Mouse (Mus musculus) thymus, postnatal 4 days (tissue): ENCODE data around the gene Nfib.

Experiments
- DNase-seq: peaks from one replicate; pipeline ENCODE4 v3.0.0; 2021

Gene Nfib

DNA sequence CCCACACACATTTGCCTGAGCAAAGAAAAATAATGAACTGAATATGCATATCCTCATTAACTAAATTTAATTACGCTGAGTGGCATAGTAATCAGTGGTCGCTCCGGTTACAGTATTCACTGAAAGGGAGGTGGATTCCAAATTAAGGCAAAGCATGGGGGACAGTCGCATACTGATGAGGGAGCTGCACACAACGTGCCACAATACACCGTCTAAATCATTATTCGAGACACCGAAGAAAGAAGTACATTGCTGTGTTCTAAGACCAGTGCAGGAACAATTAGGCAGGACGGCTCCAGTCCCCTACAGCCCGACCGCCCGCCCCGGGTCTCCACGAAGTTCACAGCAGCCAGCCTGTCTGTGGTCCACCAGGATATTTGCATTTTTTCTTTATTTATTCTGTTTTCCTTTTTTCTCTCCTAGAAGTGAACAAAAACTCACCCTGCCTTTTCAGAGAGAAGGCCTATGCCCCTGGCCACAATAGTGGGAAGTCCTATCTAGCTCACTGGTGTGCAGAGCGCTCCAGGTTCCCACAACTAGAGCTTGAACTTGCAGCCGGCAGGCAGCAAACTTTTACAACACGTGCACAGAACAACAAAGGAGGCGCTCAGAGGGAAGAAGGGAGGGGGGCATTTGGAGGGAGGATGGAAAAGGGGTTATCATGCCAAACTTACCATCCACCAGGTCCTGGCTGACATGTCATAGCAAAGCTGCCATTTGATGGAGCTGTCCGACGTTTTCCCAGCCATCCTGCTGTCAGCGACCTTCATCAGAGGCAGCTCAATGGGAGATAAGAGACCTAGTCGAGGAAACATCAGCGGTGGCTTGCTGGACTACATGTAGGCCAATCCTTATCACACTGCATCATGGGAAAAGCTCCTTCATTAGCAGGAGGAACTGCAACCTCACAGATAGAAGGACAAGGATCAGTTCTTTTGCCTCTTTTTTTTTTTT, at the start of gene Nfib:
Gene Nfib, minus strand, starts transcription at position 910 of the 954 bp plus-strand sequence.
- no peak for DNase-seq

DNA sequence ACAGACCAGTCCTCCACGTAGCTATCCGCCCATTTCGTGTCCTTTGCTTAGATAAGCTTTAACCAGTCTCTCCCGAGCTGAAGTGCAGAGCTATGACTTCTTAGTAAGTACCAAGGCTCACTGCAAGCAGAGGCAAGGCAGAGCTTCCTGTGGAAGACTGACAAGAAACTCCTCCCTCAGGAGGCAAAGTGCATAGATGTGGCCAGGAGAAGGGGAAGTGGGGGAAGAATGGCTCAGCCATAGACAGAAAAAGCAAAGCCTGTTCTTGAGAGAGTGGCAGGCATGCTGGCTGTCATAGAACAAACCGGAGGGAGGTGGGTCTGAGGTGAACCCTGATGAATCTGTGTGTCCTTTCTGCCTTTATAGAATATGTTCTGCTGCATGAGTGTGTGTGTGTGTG, 30.2 kb upstream of the Nfib start:
- no peak for DNase-seq

DNA sequence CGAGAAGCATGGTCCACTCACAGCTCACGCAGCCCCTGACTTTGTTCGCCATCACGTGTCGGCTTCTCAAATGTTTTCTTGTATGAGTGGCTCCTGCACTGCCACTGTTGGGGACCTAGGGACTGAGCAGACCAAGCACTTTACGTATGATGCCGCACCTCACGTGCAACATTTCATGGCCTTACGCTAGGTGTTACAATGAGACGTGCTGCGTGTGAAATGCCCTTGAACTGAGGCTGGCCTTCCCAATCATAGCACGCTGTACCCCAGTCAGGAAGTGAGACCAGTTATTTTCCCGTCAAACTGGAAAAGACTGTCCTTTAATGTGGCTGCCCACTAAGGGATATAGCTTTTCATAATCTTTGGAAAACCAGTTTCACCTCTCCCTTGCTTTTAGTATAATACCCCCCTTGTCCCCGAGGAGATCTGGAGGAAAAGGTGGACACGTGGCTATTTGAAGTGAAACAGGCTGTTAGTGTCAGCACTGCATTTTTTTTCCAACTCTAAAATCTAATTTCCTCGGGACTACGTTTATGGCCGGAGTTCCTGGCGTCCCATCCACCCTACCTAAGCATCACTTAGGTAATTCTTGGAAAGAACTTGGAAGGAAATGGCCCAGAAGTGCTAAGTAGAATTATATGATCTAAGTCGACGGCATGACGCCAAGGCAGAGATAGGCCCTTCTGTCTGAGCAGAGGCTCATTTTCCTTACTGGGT, 29.4 kb upstream of the Nfib start:
- no peak for DNase-seq

DNA sequence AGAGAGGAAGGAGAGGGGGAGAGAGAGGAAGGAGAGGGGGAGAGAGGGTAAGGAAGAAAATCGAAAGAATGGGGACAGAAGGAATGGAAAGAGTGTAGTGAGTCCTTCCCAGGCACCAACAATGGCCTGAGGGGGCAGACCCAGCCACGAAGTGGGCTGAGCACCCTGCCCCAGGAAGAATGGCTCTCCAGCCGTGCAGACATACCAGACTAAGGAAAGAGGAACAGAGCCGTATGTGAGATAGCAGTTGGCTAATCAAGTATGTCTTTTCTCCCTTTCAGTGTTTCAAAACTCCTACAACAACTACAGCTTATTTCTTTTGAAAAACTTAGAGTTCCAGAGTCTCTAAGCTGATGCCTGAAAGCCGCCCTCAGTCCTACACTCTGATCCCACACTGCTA, 28.8 kb upstream of the Nfib start:
- DNase-seq: no peak

DNA sequence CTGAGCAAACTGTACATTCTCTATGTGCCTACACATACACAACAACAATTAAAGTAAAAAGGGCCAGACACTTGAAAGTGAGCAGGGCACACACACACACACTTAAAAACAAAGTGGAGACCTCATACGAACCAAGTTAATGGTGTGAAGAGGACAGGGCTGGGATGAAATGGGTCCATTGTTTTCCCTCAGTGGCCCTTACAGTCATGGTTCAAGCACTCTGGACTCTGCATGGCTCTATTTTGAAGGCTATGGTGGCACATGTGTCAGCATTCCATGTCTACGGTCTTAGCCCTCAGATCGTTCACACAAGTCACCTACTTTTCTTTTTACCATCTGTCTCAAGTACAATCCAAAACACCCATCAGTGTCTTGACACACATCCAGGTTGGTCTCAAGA, 28.1 kb upstream of the Nfib start:
- DNase-seq: no peak

DNA sequence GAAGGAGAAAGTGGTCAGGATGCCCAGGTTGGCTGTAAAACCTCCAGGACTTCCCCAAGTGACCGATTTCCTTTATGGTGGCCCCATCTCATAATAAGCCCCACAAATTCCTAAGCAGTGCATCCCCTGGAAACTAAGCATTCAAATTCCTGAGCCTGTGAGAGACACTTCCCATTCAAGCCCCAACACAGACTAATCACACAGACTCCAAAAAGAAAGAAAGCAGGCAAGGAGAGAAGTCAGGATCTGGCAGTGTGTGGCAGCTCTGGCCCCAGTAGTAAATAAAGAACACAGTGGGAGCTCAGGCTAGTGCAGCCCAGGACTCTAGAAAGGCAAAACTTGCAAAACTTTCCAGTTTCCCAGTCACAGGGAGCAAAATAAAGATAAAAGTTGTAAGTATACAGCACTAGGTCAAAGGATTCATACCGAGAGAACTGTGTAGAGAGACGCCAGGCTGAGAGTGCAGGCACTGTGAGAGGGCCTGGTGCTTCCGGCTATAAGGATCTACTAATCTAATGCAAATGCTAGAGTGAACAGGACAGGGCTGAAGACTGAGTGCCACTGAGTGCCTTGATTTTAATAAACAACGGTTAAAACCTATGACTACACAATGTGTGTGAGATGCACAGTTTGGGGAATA, 24.8 kb upstream of the Nfib start:
- DNase-seq: no peak

DNA sequence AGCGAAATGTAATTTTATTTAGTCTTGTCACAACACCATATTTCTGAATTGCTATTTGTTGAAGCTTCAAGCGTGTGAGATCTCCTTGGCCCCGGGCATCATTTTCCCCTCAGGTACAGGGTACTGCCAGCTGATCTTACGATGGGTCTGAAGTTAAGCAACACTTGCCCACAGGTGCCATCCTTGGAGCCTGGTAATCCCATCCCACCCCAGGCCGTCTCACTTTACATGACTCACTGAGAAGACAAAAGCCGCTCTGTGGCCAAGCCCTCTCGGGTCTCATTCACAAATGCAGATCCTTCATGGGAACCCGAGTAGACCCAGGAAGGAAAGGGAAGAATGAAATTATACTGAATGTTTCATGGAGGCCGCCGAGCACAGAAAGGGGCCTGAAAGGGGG, 18.5 kb upstream of the Nfib start:
- DNase-seq: no peak

DNA sequence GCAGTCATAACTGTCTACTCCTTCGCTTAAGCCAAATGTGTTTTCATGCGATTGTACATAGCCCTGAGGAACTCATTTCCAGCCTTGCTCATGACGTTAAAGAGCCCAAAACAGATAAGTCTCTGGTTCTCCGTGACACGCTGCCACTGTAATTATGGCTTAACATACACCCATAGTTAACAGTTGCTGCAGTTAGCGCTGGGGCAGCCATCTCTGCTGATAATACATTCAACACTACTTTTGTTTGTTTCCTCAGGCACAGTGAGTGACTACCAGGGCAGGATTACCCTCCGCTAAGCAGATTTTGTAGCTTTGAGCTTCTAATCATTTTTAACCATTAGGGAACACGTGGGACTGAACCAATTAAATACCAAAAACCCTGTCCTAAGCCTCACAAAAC, 17.5 kb upstream of the Nfib start:
- no peak for DNase-seq

DNA sequence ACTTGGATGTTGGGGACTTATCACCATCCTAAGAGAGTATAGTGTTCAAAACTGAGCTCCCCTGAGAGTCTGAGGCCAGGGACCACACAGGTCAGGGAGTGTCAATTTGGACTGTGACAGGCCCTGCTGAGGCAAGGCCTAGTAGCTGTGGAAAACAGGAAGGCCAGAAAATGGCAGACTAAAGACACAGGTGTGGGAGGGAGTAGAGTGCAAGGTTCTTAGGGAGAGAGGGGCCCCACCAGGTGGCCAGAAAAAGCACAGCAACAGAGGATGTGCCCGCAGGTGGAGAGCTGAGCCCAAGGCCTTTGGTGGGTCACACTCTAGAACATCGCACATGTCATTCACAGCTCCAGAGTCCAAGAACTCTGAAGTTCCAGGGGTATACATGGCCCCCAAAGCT, 10.3 kb upstream of the Nfib start:
- no peak for DNase-seq

DNA sequence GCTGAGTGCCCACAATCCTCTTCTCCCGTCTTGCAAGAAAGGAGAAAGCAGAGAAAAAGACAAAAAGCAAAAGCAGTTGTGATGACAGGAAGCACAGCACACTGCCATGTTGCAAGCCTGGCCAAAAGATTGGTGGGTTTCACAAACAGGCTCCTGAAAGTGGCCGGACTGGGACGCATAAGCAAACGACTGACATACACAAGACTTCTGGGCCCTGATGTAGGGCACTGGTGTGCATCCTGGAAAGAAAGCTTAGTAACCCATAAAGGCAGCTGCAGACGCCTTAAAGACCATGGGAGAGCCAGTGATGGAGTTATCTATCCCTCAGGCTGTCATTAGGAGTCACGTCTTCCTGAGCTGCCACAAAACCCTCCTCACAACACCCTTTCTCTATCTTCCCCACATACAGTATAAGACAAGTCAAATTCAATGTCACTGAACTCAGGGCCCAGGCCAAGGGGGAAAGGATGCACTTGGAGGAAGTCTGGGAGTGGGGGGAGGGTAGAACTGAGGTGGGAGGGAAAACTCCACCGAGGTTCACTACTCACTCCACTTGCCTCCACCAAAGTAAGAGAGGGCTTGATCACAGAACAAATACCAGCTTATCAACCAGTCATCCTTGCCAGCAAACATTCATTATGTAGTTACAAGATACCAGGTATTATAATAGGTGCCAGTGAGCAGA, 6.2 kb upstream of the Nfib start:
- DNase-seq: no peak

DNA sequence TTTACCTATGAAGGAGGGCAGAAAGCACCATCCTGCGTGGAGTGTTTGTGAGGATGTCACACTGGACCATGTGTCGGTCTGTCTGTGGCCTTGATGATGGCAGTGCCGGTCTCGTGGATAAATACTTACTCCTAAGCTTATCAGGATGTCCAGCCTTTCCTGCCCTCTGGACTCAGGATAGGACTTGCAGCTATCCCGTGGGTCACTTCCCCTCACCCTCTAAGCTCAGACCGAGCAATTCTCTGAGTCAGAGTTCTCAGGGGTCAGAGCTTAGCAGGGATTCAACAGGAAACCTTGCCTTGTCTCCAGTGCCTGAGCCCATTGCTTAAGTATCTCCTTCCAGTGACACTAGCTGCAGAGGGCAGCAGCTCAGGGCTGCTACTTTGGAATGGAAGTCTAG, 4.1 kb upstream of the Nfib start:
- no peak for DNase-seq

DNA sequence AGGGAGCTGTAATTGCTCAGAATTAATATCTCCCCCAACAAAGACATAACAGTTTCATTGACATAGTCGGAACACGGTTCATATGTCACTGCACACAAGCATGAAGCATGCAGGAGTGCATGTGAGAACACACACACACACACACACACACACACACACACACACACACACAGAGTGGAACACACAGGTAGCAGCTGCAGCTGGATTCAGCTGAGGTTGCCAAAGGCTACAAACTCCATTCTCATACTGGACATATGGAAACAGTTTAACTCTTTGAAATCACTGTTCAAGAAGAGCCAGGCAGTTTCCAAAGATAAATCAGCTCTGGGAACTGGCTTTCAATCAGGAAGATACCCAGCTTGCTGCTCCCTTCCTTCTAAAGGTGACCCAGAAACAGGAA, 462 bp upstream of the Nfib start:
- no peak for DNase-seq

DNA sequence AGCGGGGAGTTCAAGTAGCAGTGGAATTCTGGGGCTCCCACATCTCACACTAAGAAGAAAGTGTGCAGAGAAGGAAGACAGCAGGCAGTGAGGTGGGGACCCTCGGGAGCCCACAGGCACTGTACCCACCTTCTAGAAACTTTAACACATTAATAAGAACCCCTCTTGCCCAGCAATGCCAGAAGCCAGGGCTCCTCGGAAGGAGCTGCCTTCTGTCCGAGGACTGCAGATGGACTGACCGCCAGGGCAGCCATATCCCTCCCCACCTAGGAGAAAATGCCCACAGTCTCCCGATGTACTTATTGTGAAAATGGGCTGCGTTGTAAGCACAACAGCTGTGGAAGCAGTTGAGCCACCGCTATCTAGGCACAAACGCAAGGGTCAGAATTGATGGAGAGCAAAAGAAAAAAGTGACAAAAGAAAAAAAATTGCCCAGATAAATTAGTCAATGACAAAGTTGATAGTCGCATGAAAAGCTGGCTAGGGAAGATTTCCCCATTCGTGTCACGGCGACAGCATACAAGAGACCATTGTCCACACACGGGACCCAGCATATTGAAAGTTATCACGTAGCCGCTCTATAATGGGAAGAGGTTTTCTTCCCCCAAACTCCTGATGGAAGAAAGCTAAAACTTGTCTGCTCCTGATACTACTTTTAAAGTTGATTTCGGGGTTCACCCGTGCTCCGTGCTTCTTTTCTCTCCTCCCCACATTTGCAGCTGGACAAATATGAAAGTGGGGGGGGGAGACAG, 1.3 kb downstream of the Nfib start:
- DNase-seq: no peak

DNA sequence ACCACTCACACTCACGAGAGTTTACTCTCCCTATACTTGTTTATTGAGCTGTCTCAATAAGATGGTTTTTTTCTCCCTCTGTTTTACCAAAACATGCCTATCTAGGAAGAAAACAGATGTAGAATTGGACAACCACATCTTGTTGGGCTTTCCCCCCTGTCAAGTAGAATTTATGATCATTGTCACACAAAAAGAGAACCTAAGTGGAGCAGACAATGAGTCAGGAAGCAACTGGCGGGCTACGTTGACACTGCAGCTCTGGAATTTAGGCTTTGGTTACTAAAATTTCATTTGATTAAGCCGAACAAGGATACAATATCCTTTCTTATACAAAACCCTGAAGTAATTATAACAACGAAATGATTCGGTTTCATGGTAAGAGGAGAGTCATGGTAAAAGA, 2.7 kb downstream of the Nfib start:
- no peak for DNase-seq

DNA sequence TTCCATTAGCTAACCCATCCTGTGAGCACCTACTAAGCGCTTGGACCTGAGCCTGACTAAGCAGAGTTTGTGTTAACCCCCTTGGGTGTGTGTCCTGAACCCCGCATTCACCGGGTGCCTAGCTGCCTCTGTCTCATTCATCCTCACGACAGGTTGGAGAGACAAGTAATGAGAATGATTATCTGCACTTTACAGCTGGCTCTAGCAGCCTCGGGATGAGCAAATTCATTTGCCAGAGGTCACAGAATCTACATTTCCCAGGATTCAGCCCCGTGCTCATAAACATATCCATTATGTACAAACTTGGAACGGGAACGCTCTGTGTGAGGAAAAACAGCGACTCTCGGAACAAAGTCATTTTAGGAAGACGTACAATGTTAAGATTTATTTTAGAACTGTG, 6.0 kb downstream of the Nfib start:
- DNase-seq: no peak

DNA sequence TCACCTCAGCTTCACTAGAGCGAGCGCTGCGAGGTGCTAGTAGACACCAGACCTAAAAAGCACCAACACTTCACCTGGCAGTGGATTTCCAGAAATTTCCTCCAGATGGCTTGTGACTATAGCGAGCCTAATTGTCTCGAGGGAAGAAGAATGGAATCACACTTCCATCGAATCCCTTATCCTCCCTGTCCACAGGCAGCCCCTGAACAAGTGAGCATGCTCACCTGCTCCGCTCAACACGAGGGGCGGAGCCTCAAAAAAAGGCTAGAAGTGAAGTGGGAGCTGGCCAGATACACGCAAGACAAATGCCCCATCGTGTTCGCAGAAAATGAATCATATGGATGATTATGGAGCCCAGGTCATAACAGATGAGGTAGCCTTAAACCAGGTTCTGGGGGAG, 6.9 kb downstream of the Nfib start:
- DNase-seq: no peak

DNA sequence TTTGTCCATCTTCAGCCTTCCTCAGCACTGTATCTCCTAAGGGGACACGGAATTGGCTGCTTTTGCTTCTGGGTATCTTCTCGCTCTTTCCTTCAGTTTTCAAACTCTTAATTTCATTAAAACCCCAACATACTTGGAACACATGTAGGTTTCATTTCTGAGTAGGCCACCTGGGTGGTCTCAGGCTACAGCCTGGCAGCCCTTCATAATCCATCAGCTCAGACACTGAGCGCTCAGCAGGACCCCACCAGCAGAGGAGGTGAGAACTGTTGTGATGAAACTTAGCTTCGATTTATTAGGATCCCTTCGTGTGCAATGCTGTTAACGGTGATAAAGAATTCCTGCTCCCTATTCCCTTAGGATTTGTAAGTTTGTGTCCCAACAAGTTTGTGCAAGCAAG, 8.4 kb downstream of the Nfib start:
- no peak for DNase-seq

DNA sequence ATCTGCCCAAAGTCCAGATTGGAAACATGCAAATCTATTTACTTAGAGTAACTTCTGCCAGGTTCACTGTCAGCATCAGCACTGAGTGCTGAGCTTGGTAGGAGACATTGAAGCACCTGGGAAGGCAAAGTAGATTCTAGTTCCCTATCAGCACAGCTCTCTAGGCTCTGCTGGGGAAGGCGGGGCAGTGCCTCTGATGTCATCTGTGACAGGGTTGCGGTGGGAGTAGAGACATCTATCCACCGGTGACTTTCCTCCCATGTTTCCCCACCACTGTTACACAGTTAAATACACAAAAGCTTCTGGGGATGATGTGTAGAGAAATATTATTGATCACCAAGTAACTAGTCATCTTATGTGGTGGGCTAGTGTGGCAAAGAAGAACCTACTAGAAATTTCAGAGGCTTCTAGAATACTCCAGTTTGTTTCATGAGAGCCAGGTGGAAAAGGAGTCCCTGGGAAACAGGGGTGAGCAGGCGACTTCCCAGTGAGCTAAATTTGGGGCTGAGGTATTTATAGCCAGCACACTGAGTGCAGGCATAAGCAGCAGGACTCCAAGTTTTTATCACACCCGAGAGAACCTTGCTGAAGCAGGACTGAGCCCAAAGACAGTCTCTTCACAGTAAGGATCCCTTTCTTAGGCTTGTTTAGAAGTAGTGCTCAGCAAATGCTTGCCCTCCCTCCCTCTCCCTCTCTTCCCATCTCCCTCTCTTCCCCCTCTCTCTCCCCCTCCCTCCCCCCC, 9.6 kb downstream of the Nfib start:
- no peak for DNase-seq

DNA sequence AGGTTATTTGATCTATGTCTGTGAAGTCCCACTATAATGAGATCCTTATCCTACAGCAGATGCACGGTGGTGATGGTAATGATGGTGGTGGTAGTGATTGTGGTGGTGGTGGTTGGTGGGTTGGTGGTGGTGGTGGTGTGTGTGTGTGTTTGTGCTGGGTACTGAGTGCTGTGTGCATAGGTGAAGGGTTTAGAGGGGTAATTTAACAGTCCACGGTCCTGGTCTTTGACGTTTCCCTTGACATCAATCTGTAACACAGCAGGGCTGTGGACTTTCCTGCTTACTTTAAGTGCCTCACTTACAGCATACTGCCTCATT, 13.6 kb downstream of the Nfib start:
- no peak for DNase-seq

DNA sequence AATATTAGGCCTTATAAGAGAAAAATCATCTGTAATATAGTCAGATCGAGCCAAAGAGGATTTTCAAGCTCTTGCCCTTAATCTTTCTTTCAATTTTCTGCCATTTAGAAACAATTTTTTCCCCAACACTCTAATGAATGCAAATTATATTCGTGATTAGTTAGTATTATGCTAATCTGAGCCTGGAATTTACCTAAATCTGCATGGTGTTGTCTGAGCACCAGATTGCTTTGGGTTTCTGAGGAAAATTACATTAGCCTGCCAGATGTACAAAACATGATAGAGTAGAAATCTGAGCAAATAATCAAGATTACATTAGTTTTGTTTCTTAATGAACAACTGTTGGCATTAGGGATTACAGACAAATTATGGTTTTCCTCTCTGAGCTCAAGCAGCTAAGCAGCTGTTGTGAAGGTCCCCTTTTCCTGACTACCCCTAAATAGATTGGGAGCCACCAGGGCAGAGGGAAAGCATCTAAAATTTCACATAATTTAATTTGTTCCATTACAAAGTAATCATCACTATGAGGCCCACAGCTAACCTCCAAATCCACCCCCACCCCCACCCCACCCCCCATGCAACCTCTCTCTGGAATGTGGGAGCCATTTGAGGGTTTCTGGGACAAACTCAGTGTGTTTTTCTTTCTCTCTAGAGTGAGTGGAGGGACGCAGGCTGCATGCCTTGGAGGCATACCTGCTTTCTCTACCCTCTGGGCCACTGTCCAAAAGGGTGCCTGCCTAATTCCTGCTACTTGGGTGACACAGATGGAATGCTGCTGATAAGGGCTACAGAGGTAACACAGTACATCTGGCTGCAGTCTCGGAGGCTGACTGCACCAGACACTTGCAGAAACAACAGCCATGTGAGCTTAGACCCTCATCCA, 14.2 kb downstream of the Nfib start:
- no peak for DNase-seq

DNA sequence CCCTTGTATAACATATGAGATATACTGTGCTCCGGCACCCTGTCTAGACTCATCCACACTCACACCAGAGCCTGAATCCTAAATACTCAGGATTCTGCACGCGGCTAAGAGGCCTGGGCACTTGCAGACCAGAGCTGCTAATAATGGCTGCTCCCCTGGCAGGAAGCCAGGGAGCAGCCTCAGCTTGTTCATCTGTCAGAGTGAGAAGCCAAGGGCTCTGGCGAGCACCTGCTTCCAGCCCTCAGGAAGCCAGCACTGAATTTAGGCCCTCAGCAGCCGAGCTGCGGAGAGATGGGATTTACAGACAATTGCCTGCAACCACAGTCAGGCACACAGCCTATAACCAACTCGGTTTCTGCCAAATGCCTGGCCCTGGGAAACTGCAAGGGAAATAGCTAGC, 15.3 kb downstream of the Nfib start:
- DNase-seq: no peak
